Mouse (Mus musculus) liver, embryonic 11.5 days (tissue): ENCODE results near the gene Rftn1. TPM values are rescaled to one million over a fixed set of nuclear protein-coding genes. Genes with fewer than 3 reads are reported as not detected.

ENCODE experiments used
- ATAC-seq: fragments of 200-750 bp; cut with Nextera tagmentation; replicated peaks from 2 replicates; pipeline ENCODE4 v1.8.0; 2017; ENCODE audit warnings: moderate number of reproducible peaks, mild to moderate bottlenecking, moderate TSS enrichment, moderate library complexity; ENCODE audit not compliant: low FRiP score
- DNase-seq: peaks from one replicate; pipeline ENCODE4 v3.0.0-alpha.2; 2017; ENCODE audit warnings: low spot score
- H3K27ac ChIP-seq: fragments of 300-500 bp; sonication (generic); 2 replicates; pipeline ENCODE4 v1.5.1; 2014; ENCODE audit warnings: mild to moderate bottlenecking, low read depth, low read length, control low read depth
- H3K27me3 ChIP-seq: fragments of 300-500 bp; sonication (generic); replicated peaks from 2 replicates; pipeline ENCODE4 v1.6.1; 2014; ENCODE audit warnings: low read length, mixed read lengths; ENCODE audit not compliant: control insufficient read depth, insufficient read depth
- H3K36me3 ChIP-seq: fragments of 300-500 bp; sonication (generic); 2 replicates; pipeline ENCODE4 v1.6.1; 2014; ENCODE audit warnings: mild to moderate bottlenecking, low read length, moderate library complexity, mixed read lengths; ENCODE audit not compliant: control insufficient read depth, insufficient read depth
- H3K4me1 ChIP-seq: fragments of 300-500 bp; sonication (generic); replicated peaks from 2 replicates; pipeline ENCODE4 v1.6.1; 2014; ENCODE audit warnings: low read length, mixed read lengths; ENCODE audit not compliant: control insufficient read depth, insufficient read depth
- H3K4me2 ChIP-seq: fragments of 300-500 bp; sonication (generic); 2 replicates; pipeline ENCODE4 v1.6.1; 2014; ENCODE audit warnings: mild to moderate bottlenecking, control low read depth, moderate library complexity
- H3K4me3 ChIP-seq: fragments of 300-500 bp; sonication (generic); 2 replicates; pipeline ENCODE4 v1.5.1; 2014; ENCODE audit warnings: low read depth, low read length, control low read depth
- H3K9ac ChIP-seq: fragments of 300-500 bp; sonication (generic); 2 replicates; pipeline ENCODE4 v1.6.1; 2014; ENCODE audit warnings: low read depth, low read length, control low read depth
- H3K9me3 ChIP-seq: fragments of 300-500 bp; sonication (generic); 2 replicates; pipeline ENCODE4 v1.6.1; 2016; ENCODE audit warnings: low read length, inconsistent platforms, mixed read lengths; ENCODE audit not compliant: control insufficient read depth
- WGBS: fragments of 180-500 bp; shearing (Covaris S2); extraction: QIAGEN DNeasy Blood & Tissue Kit; methylation state at CpG from one replicate; pipeline ENCODE4 v1.1.7; 2014; 5-methylcytosine and 5-hydroxymethylcytosine counted together
- polyA plus RNA-seq: library from polyadenylated mRNA; unstranded; fragments of >200 nt; fragmentation: Nextera tagmentation; extraction: Ambion mirVana; gene quantifications from 2 replicates; pipeline ENCODE4 v1.2.1, GENCODE M21; 2014

Gene Rftn1
- polyA plus RNA-seq, 1 experiment from 2014 or later, result 12.8 TPM

GRCm38 (mm10) chr17:50054586-50054985 lies 135.9 kb downstream of the Rftn1 start:
- H3K36me3 ChIP-seq, result no peaks in the 10 kb centered on the region
- no peaks in the 10 kb centered on the region; the same call in 1 of the 2 replicates for H3K27me3 ChIP-seq
- no peak overlapping the region for H3K4me3 ChIP-seq
- no peak overlapping the region; the same call in 1 of the 2 replicates for H3K27ac ChIP-seq
- H3K4me2 ChIP-seq, result no peak overlapping the region
- no peaks in the 10 kb centered on the region for H3K9me3 ChIP-seq
- ATAC-seq (no peak), DNase-seq (no peak)
- H3K4me1 ChIP-seq, result no peaks in the 10 kb centered on the region
- 88% methylated on average over 7 of the region's 7 CpGs for WGBS
- no peak overlapping the region for H3K9ac ChIP-seq

- Histone ChIP-seq H3K9ac (no peak overlapping the region), H3K27ac (no peak overlapping the region), H3K36me3 (no peaks in the 10 kb centered on the region), H3K9me3 (no peaks in the 10 kb centered on the region), H3K27me3 (no peaks in the 10 kb centered on the region; the same call in 1 of the 2 replicates), H3K4me1 (no peaks in the 10 kb centered on the region), H3K4me3 (no peak overlapping the region), H3K4me2 (no peak overlapping the region)
- DNase-seq (no peak), ATAC-seq (no peak)
- WGBS, result 89% methylated on average over 1 of the region's 1 CpGs
Observed at GRCm38 (mm10) chr17:50053961-50054360, 136.5 kb downstream of the Rftn1 start.

- H3K9ac ChIP-seq, result no peak overlapping the region
- no peaks in the 10 kb centered on the region for H3K4me1 ChIP-seq
- no peaks in the 10 kb centered on the region for H3K9me3 ChIP-seq
- no peaks in the 10 kb centered on the region for H3K36me3 ChIP-seq
- H3K27ac ChIP-seq, result no peak overlapping the region
- 37% methylated on average over 7 of the region's 7 CpGs for WGBS
- no peak for DNase-seq
- no peak overlapping the region for H3K4me2 ChIP-seq
- ATAC-seq, result no peak
- no peaks in the 10 kb centered on the region; the same call in 1 of the 2 replicates for H3K27me3 ChIP-seq
- H3K4me3 ChIP-seq, result no peak overlapping the region
Observed at GRCm38 (mm10) chr17:50052741-50053468, 137.6 kb downstream of the Rftn1 start.

- WGBS, result 75% methylated on average over 9 of the region's 9 CpGs
- DNase-seq, result no peak
- no peaks in the 10 kb centered on the region; the same call in 1 of the 2 replicates for H3K27me3 ChIP-seq
Observed at GRCm38 (mm10) chr17:50050456-50050855, 140.0 kb downstream of the Rftn1 start.

GRCm38 (mm10) chr17:50048209-50048608 lies 142.3 kb downstream of the Rftn1 start:
- Histone ChIP-seq H3K36me3 (no peaks in the 10 kb centered on the region; the same call in 1 of the 2 replicates), H3K4me3 (no peak overlapping the region), H3K27ac (no peak overlapping the region), H3K4me2 (no peak overlapping the region), H3K27me3 (no peaks in the 10 kb centered on the region; the same call in 1 of the 2 replicates), H3K9ac (no peak overlapping the region), H3K9me3 (no peaks in the 10 kb centered on the region), H3K4me1 (no peaks in the 10 kb centered on the region)
- WGBS, result 70% methylated on average over 9 of the region's 9 CpGs
- DNase-seq (no peak), ATAC-seq (no peak)

More at GRCm38 (mm10) chr17:50050456-50050855, 140.0 kb downstream of the Rftn1 start:
- Histone ChIP-seq H3K4me2 (no peak overlapping the region), H3K4me1 (no peaks in the 10 kb centered on the region), H3K4me3 (no peak overlapping the region), H3K9ac (no peak overlapping the region), H3K9me3 (no peaks in the 10 kb centered on the region), H3K27ac (no peak overlapping the region), H3K36me3 (no peaks in the 10 kb centered on the region; the same call in 1 of the 2 replicates)
- no peak for ATAC-seq

GRCm38 (mm10) chr17:50047182-50047581 lies 143.3 kb downstream of the Rftn1 start:
- Histone ChIP-seq H3K4me3 (no peak overlapping the region), H3K4me1 (no peaks in the 10 kb centered on the region), H3K9me3 (no peaks in the 10 kb centered on the region), H3K36me3 (no peaks in the 10 kb centered on the region; the same call in 1 of the 2 replicates), H3K9ac (no peak overlapping the region), H3K27me3 (no peaks in the 10 kb centered on the region; the same call in 1 of the 2 replicates), H3K4me2 (no peak overlapping the region), H3K27ac (no peak overlapping the region)
- 92% methylated on average over 12 of the region's 12 CpGs for WGBS
- ATAC-seq (no peak), DNase-seq (no peak)

- H3K9ac ChIP-seq, result no peak overlapping the region
- H3K9me3 ChIP-seq, result no peaks in the 10 kb centered on the region
- H3K27me3 ChIP-seq, result no peaks in the 10 kb centered on the region
- ATAC-seq (0 out of 2 replicates have a peak, but pooled peaks have one; percentile 29), DNase-seq (no peak)
- no peak overlapping the region for H3K4me3 ChIP-seq
- no peak overlapping the region for H3K27ac ChIP-seq
- WGBS, result 74% methylated on average over 3 of the region's 3 CpGs
- H3K4me1 ChIP-seq, result 0 out of 2 replicates have a peak, but pooled peaks cover 2% of the 10 kb centered on the region
- no peak overlapping the region for H3K4me2 ChIP-seq
- no peaks in the 10 kb centered on the region for H3K36me3 ChIP-seq
Observed at GRCm38 (mm10) chr17:50040727-50041410, 149.6 kb downstream of the Rftn1 start.

GRCm38 (mm10) chr17:50037882-50038665 lies 152.4 kb downstream of the Rftn1 start:
- Histone ChIP-seq H3K9ac (no peak overlapping the region), H3K9me3 (no peaks in the 10 kb centered on the region), H3K4me3 (no peak overlapping the region), H3K27me3 (no peaks in the 10 kb centered on the region), H3K27ac (no peak overlapping the region), H3K4me1 (0 out of 2 replicates have a peak, but pooled peaks cover 2% of the 10 kb centered on the region), H3K4me2 (no peak overlapping the region), H3K36me3 (0 out of 2 replicates have a peak, but pooled peaks cover 3% of the 10 kb centered on the region)
- ATAC-seq, result no peak
- 81% methylated on average over 10 of the region's 10 CpGs for WGBS
- DNase-seq, result no peak
